Mouse (Mus musculus): ENCODE measurements around the gene Slfn1. TPM values are rescaled to one million over a fixed set of nuclear protein-coding genes. Genes with fewer than 3 reads are reported as not detected.
"Not testable (repeated sequence)": the region's sequence is repeated elsewhere in the genome, so short reads cannot be mapped to it uniquely, and the experiment has no call there.

The Slfn1 gene
- polyA plus RNA-seq, 1 experiment, result not detected

- Histone ChIP-seq H3K27ac (ENCODE audit: insufficient read depth, low read depth, low read length) (no peak overlapping the region), H3K4me3 (ENCODE audit: insufficient read depth, low read depth, low read length) (no peak overlapping the region), H3K4me1 (ENCODE audit: control insufficient read depth, insufficient read depth, low read length) (no peaks in the 10 kb centered on the region)
- WGBS, result 85% methylated on average over 2 of the region's 2 CpGs
- TF ChIP-seq POLR2A (IDR thresholded peaks at IDR 0.05; ENCODE audit: insufficient read depth, low read depth, low read length) (no peak), CTCF (IDR thresholded peaks at IDR 0.05; ENCODE audit: insufficient read depth, low read depth, low read length) (no peak)
These were observed 32.5 kb upstream of the Slfn1 start for GRCm38 (mm10) chr11:83084161-83084560.

- no peak overlapping the region for H3K4me3 ChIP-seq (ENCODE audit: insufficient read depth, low read depth, low read length)
- H3K4me1 ChIP-seq (ENCODE audit: control insufficient read depth, insufficient read depth, low read length), result no peaks in the 10 kb centered on the region
- H3K27ac ChIP-seq (ENCODE audit: insufficient read depth, low read depth, low read length), result no peak overlapping the region
- WGBS, result 86% methylated on average over 10 of the region's 10 CpGs
- TF ChIP-seq CTCF (IDR thresholded peaks at IDR 0.05; ENCODE audit: insufficient read depth, low read depth, low read length) (no peak), POLR2A (IDR thresholded peaks at IDR 0.05; ENCODE audit: insufficient read depth, low read depth, low read length) (no peak)
These were observed 31.9 kb upstream of the Slfn1 start for GRCm38 (mm10) chr11:83084761-83085160.

GRCm38 (mm10) chr11:83115138-83115537 is 1.5 kb upstream of the Slfn1 start:
- Histone ChIP-seq H3K27ac (ENCODE audit: insufficient read depth, low read depth, low read length) (no peak overlapping the region), H3K4me1 (ENCODE audit: control insufficient read depth, insufficient read depth, low read length) (no peaks in the 10 kb centered on the region), H3K4me3 (ENCODE audit: insufficient read depth, low read depth, low read length) (no peak overlapping the region)
- no peak for TF ChIP-seq POLR2A (IDR thresholded peaks at IDR 0.05; ENCODE audit: insufficient read depth, low read depth, low read length)
- no peak for TF ChIP-seq CTCF (IDR thresholded peaks at IDR 0.05; ENCODE audit: insufficient read depth, low read depth, low read length)
- WGBS, result 29% methylated on average over 2 of the region's 2 CpGs

- WGBS, result 52% methylated on average over 3 of the region's 3 CpGs
- TF ChIP-seq POLR2A (IDR thresholded peaks at IDR 0.05; ENCODE audit: insufficient read depth, low read depth, low read length) (no peak), CTCF (IDR thresholded peaks at IDR 0.05; ENCODE audit: insufficient read depth, low read depth, low read length) (no peak)
- Histone ChIP-seq H3K4me1 (ENCODE audit: control insufficient read depth, insufficient read depth, low read length) (no peaks in the 10 kb centered on the region), H3K4me3 (ENCODE audit: insufficient read depth, low read depth, low read length) (no peak overlapping the region), H3K27ac (ENCODE audit: insufficient read depth, low read depth, low read length) (no peak overlapping the region)
These were observed 1.4 kb downstream of the Slfn1 start for GRCm38 (mm10) chr11:83118056-83118455.

- 96% methylated on average over 3 of the region's 3 CpGs for WGBS
- Histone ChIP-seq H3K4me1 (ENCODE audit: control insufficient read depth, insufficient read depth, low read length) (no peaks in the 10 kb centered on the region), H3K27ac (ENCODE audit: insufficient read depth, low read depth, low read length) (no peak overlapping the region), H3K4me3 (ENCODE audit: insufficient read depth, low read depth, low read length) (no peak overlapping the region)
- TF ChIP-seq POLR2A (IDR thresholded peaks at IDR 0.05; ENCODE audit: insufficient read depth, low read depth, low read length) (no peak), CTCF (IDR thresholded peaks at IDR 0.05; ENCODE audit: insufficient read depth, low read depth, low read length) (no peak)
These were observed 4.6 kb downstream of the Slfn1 start for GRCm38 (mm10) chr11:83121131-83121685.

- Histone ChIP-seq H3K27ac (ENCODE audit: insufficient read depth, low read depth, low read length) (no peak overlapping the region), H3K4me1 (ENCODE audit: control insufficient read depth, insufficient read depth, low read length) (no peaks in the 10 kb centered on the region), H3K4me3 (ENCODE audit: insufficient read depth, low read depth, low read length) (no peak overlapping the region)
- WGBS, result 70% methylated on average over 4 of the region's 4 CpGs
- TF ChIP-seq POLR2A (IDR thresholded peaks at IDR 0.05; ENCODE audit: insufficient read depth, low read depth, low read length) (no peak), CTCF (IDR thresholded peaks at IDR 0.05; ENCODE audit: insufficient read depth, low read depth, low read length) (no peak)
These were observed 6.5 kb downstream of the Slfn1 start for GRCm38 (mm10) chr11:83123198-83123597.

- Histone ChIP-seq H3K4me1 (ENCODE audit: control insufficient read depth, insufficient read depth, low read length) (no peaks in the 10 kb centered on the region), H3K4me3 (ENCODE audit: insufficient read depth, low read depth, low read length) (no peak overlapping the region), H3K27ac (ENCODE audit: insufficient read depth, low read depth, low read length) (no peak overlapping the region)
- 79% methylated on average over 2 of the region's 2 CpGs for WGBS
- TF ChIP-seq POLR2A (IDR thresholded peaks at IDR 0.05; ENCODE audit: insufficient read depth, low read depth, low read length) (no peak), CTCF (IDR thresholded peaks at IDR 0.05; ENCODE audit: insufficient read depth, low read depth, low read length) (no peak)
These were observed 8.3 kb downstream of the Slfn1 start for GRCm38 (mm10) chr11:83124906-83125305.

GRCm38 (mm10) chr11:83125633-83126032 is 9.0 kb downstream of the Slfn1 start:
- not testable (repeated sequence) for H3K4me3 ChIP-seq (ENCODE audit: insufficient read depth, low read depth, low read length)
- WGBS, result 100% methylated on average over 1 of the region's 1 CpGs

GRCm38 (mm10) chr11:83137253-83137652 is 20.6 kb downstream of the Slfn1 start:
- not testable (repeated sequence) for H3K4me1 ChIP-seq (ENCODE audit: control insufficient read depth, insufficient read depth, low read length); H3K27ac ChIP-seq (ENCODE audit: insufficient read depth, low read depth, low read length); H3K4me3 ChIP-seq (ENCODE audit: insufficient read depth, low read depth, low read length)
- 100% methylated on average over 1 of the region's 2 CpGs for WGBS

More at GRCm38 (mm10) chr11:83125633-83126032, 9.0 kb downstream of the Slfn1 start:
- not testable (repeated sequence) for H3K4me1 ChIP-seq (ENCODE audit: control insufficient read depth, insufficient read depth, low read length); H3K27ac ChIP-seq (ENCODE audit: insufficient read depth, low read depth, low read length)

- H3K4me1 ChIP-seq (ENCODE audit: control insufficient read depth, insufficient read depth, low read length); H3K27ac ChIP-seq (ENCODE audit: insufficient read depth, low read depth, low read length); H3K4me3 ChIP-seq (ENCODE audit: insufficient read depth, low read depth, low read length): not testable (repeated sequence)
- no CpG with 5 or more reads among the region's 1 CpGs for WGBS
These were observed 32.3 kb downstream of the Slfn1 start for GRCm38 (mm10) chr11:83148939-83149338.

Other genes with a start within 250 kb of the Slfn1 start
- not detected in 2 replicates for gene Rffl, start 245.6 kb upstream of the Slfn1 start, polyA plus RNA-seq (2012; ENCODE audit: insufficient read depth, insufficient read length, low replicate concordance, missing spikeins)
- gene Rad51d, start 226.2 kb upstream of the Slfn1 start, polyA plus RNA-seq (2012; ENCODE audit: insufficient read depth, insufficient read length, low replicate concordance, missing spikeins), result not detected in 2 replicates
- not detected in 2 replicates for gene Fndc8, start 224.7 kb upstream of the Slfn1 start, polyA plus RNA-seq (2012; ENCODE audit: insufficient read depth, insufficient read length, low replicate concordance, missing spikeins)
- gene Nle1, start 208.4 kb upstream of the Slfn1 start, polyA plus RNA-seq (2012; ENCODE audit: insufficient read depth, insufficient read length, low replicate concordance, missing spikeins), result not detected in 2 replicates
- not detected in 2 replicates for gene Unc45b, start 206.3 kb upstream of the Slfn1 start, polyA plus RNA-seq (2012; ENCODE audit: insufficient read depth, insufficient read length, low replicate concordance, missing spikeins)
- not detected in 2 replicates for gene Slfn5, start 165.5 kb upstream of the Slfn1 start, polyA plus RNA-seq (2012; ENCODE audit: insufficient read depth, insufficient read length, low replicate concordance, missing spikeins)
- gene Slfn9, start 125.0 kb upstream of the Slfn1 start, polyA plus RNA-seq (2012; ENCODE audit: insufficient read depth, insufficient read length, low replicate concordance, missing spikeins), result not detected in 2 replicates
- not detected in 2 replicates for gene Slfn8, start 96.0 kb upstream of the Slfn1 start, polyA plus RNA-seq (2012; ENCODE audit: insufficient read depth, insufficient read length, low replicate concordance, missing spikeins)
- gene Slfn2, start 51.7 kb upstream of the Slfn1 start, polyA plus RNA-seq (2012; ENCODE audit: insufficient read depth, insufficient read length, low replicate concordance, missing spikeins), result not detected in 2 replicates
- gene Slfn4, start 58.3 kb downstream of the Slfn1 start, polyA plus RNA-seq (2012; ENCODE audit: insufficient read depth, insufficient read length, low replicate concordance, missing spikeins), result not detected in 2 replicates
- not detected in 2 replicates for gene Slfn3, start 74.5 kb downstream of the Slfn1 start, polyA plus RNA-seq (2012; ENCODE audit: insufficient read depth, insufficient read length, low replicate concordance, missing spikeins)
- gene Slfn14, start 169.9 kb downstream of the Slfn1 start, polyA plus RNA-seq (2012; ENCODE audit: insufficient read depth, insufficient read length, low replicate concordance, missing spikeins), result not detected in 2 replicates
- 546 TPM in 1 of 2 replicates, not detected in the other for gene Ap2b1, start 182.2 kb downstream of the Slfn1 start, polyA plus RNA-seq (2012; ENCODE audit: insufficient read depth, insufficient read length, low replicate concordance, missing spikeins)
- not detected in 2 replicates for gene Pex12, start 185.7 kb downstream of the Slfn1 start, polyA plus RNA-seq (2012; ENCODE audit: insufficient read depth, insufficient read length, low replicate concordance, missing spikeins)